Mouse (Mus musculus) limb, embryonic 11.5 days (tissue): ENCODE data around the gene Fig4. TPM values are rescaled to one million over a fixed set of nuclear protein-coding genes. Genes with fewer than 3 reads are reported as not detected.

ENCODE experiments used
- ATAC-seq: fragments of 200-750 bp; cut with Nextera tagmentation; 2 replicates; pipeline ENCODE4 v1.8.0; 2017; ENCODE audit warnings: low read depth; ENCODE audit not compliant: insufficient number of reproducible peaks, low FRiP score, low TSS enrichment
- DNase-seq: peaks from one replicate; pipeline ENCODE4 v3.0.0-alpha.2; 2015; ENCODE audit warnings: low spot score
- H3K27ac ChIP-seq: fragments of 300-500 bp; sonication (generic); replicated peaks from 2 replicates; pipeline ENCODE4 v1.5.1; 2014; ENCODE audit warnings: low read depth, mild to moderate bottlenecking, low read length
- H3K27me3 ChIP-seq: fragments of 300-500 bp; sonication (generic); 2 replicates; pipeline ENCODE4 v1.6.1; 2014; ENCODE audit warnings: mild to moderate bottlenecking, low read length, mixed read lengths; ENCODE audit not compliant: control insufficient read depth, insufficient read depth
- H3K36me3 ChIP-seq: fragments of 300-500 bp; sonication (generic); 2 replicates; pipeline ENCODE4 v1.6.1; 2014; ENCODE audit warnings: mild to moderate bottlenecking, low read length, moderate library complexity, mixed read lengths; ENCODE audit not compliant: control insufficient read depth, insufficient read depth
- H3K4me1 ChIP-seq: fragments of 300-500 bp; sonication (generic); 2 replicates; pipeline ENCODE4 v1.6.1; 2014; ENCODE audit warnings: low read length, mixed read lengths; ENCODE audit not compliant: control insufficient read depth, insufficient read depth
- H3K4me2 ChIP-seq: fragments of 300-500 bp; sonication (generic); 2 replicates; pipeline ENCODE4 v1.6.1; 2014; ENCODE audit warnings: low read depth, mild to moderate bottlenecking, moderate library complexity; ENCODE audit not compliant: severe bottlenecking
- H3K4me3 ChIP-seq: fragments of 300-500 bp; sonication (generic); 2 replicates; pipeline ENCODE4 v1.5.1; 2014; ENCODE audit warnings: low read depth, low read length
- H3K9ac ChIP-seq: fragments of 300-500 bp; sonication (generic); 2 replicates; pipeline ENCODE4 v1.6.1; 2014; ENCODE audit warnings: mild to moderate bottlenecking, low read length
- H3K9me3 ChIP-seq: fragments of 300-500 bp; sonication (generic); 2 replicates; pipeline ENCODE4 v1.6.1; 2016; ENCODE audit warnings: low read length; ENCODE audit not compliant: control insufficient read depth
- WGBS: fragments of 180-500 bp; shearing (Covaris S2); extraction: QIAGEN DNeasy Blood & Tissue Kit; methylation state at CpG from one replicate; pipeline ENCODE4 v1.1.7; 2014; 5-methylcytosine and 5-hydroxymethylcytosine counted together
- polyA plus RNA-seq: library from polyadenylated mRNA; unstranded; fragments of >200 nt; fragmentation: Nextera tagmentation; extraction: Ambion mirVana; gene quantifications from 2 replicates; pipeline ENCODE4 v1.2.1, GENCODE M21; 2014

The Fig4 gene
- polyA plus RNA-seq, 1 experiment from 2014 or later: 15.1 TPM

- no peaks in the 10 kb centered on the region for H3K27me3 ChIP-seq
- ATAC-seq (no peak), DNase-seq (peak; percentile 12)
- no peak overlapping the region for H3K4me3 ChIP-seq
- no peak overlapping the region for H3K4me2 ChIP-seq
- H3K9ac ChIP-seq: no peak overlapping the region
- no peaks in the 10 kb centered on the region for H3K9me3 ChIP-seq
- no peaks in the 10 kb centered on the region for H3K36me3 ChIP-seq
- 91% methylated on average over 5 of the region's 5 CpGs for WGBS
- no peak overlapping the region for H3K27ac ChIP-seq
- no peaks in the 10 kb centered on the region for H3K4me1 ChIP-seq
Measured at GRCm38 (mm10) chr10:41153229-41153750, 149.8 kb downstream of the Fig4 start.

- DNase-seq: peak; percentile 17
- WGBS: 87% methylated on average over 4 of the region's 4 CpGs
- no peak for ATAC-seq
- Histone ChIP-seq H3K4me1 (no peaks in the 10 kb centered on the region), H3K9me3 (no peaks in the 10 kb centered on the region), H3K4me3 (no peak overlapping the region), H3K4me2 (no peak overlapping the region), H3K27ac (no peak overlapping the region), H3K27me3 (no peaks in the 10 kb centered on the region), H3K9ac (no peak overlapping the region), H3K36me3 (no peaks in the 10 kb centered on the region)
Measured at GRCm38 (mm10) chr10:41151901-41152300, 151.2 kb downstream of the Fig4 start.

- Histone ChIP-seq H3K4me2 (no peak overlapping the region), H3K4me1 (no peaks in the 10 kb centered on the region), H3K27me3 (no peaks in the 10 kb centered on the region), H3K9me3 (no peaks in the 10 kb centered on the region), H3K9ac (no peak overlapping the region), H3K27ac (no peak overlapping the region), H3K4me3 (no peak overlapping the region), H3K36me3 (no peaks in the 10 kb centered on the region)
- DNase-seq: peak; percentile 20
- WGBS: 76% methylated on average over 18 of the region's 18 CpGs
- no peak for ATAC-seq
Measured at GRCm38 (mm10) chr10:41151441-41151840, 151.6 kb downstream of the Fig4 start.

- WGBS: 81% methylated on average over 10 of the region's 10 CpGs
- no peak overlapping the region for H3K4me2 ChIP-seq
- no peaks in the 10 kb centered on the region for H3K36me3 ChIP-seq
- H3K4me1 ChIP-seq: no peaks in the 10 kb centered on the region
- no peak overlapping the region for H3K4me3 ChIP-seq
- no peak overlapping the region for H3K27ac ChIP-seq
- no peak overlapping the region for H3K9ac ChIP-seq
- ATAC-seq (no peak), DNase-seq (peak; percentile 17)
- no peaks in the 10 kb centered on the region for H3K9me3 ChIP-seq
- no peaks in the 10 kb centered on the region for H3K27me3 ChIP-seq
Measured at GRCm38 (mm10) chr10:41151021-41151420, 152.0 kb downstream of the Fig4 start.

GRCm38 (mm10) chr10:41150496-41150895, 152.6 kb downstream of the Fig4 start:
- Histone ChIP-seq H3K4me2 (no peak overlapping the region), H3K9me3 (no peaks in the 10 kb centered on the region), H3K27me3 (no peaks in the 10 kb centered on the region), H3K4me3 (no peak overlapping the region), H3K36me3 (no peaks in the 10 kb centered on the region), H3K27ac (no peak overlapping the region), H3K4me1 (no peaks in the 10 kb centered on the region), H3K9ac (no peak overlapping the region)
- ATAC-seq: no peak
- WGBS: 87% methylated on average over 2 of the region's 2 CpGs
- DNase-seq: no peak

- Histone ChIP-seq H3K9ac (no peak overlapping the region), H3K27me3 (no peaks in the 10 kb centered on the region), H3K9me3 (no peaks in the 10 kb centered on the region), H3K4me3 (no peak overlapping the region), H3K4me2 (no peak overlapping the region), H3K4me1 (no peaks in the 10 kb centered on the region), H3K27ac (no peak overlapping the region), H3K36me3 (no peaks in the 10 kb centered on the region)
- DNase-seq (peak; percentile 3), ATAC-seq (no peak)
- WGBS: 88% methylated on average over 3 of the region's 3 CpGs
Measured at GRCm38 (mm10) chr10:41149307-41149706, 153.8 kb downstream of the Fig4 start.

- DNase-seq: peak; percentile 17
Measured at GRCm38 (mm10) chr10:41146141-41146540, 156.9 kb downstream of the Fig4 start.

More at GRCm38 (mm10) chr10:41146141-41146540, 156.9 kb downstream of the Fig4 start:
- Histone ChIP-seq H3K4me1 (no peaks in the 10 kb centered on the region), H3K9me3 (no peaks in the 10 kb centered on the region), H3K27ac (no peak overlapping the region), H3K4me3 (no peak overlapping the region), H3K4me2 (no peak overlapping the region), H3K27me3 (no peaks in the 10 kb centered on the region), H3K36me3 (no peaks in the 10 kb centered on the region), H3K9ac (no peak overlapping the region)
- WGBS: 73% methylated on average over 2 of the region's 2 CpGs
- no peak for ATAC-seq

Other genes starting within 250 kb of the Fig4 start
- not detected in 2 replicates for gene Gpr6, start 231.0 kb downstream of the Fig4 start, polyA plus RNA-seq
- 0.03 TPM in 1 of 2 replicates, not detected in the other for gene Ak9, start 720 bp upstream of the Fig4 start, polyA plus RNA-seq
- gene Zbtb24, start 147.1 kb upstream of the Fig4 start, polyA plus RNA-seq: 17.3 and 20.9 TPM in 2 replicates
- gene Mical1, start 173.1 kb upstream of the Fig4 start, polyA plus RNA-seq: 40.0 and 42.6 TPM in 2 replicates
- gene Smpd2, start 187.1 kb upstream of the Fig4 start, polyA plus RNA-seq: 57.3 and 62.3 TPM in 2 replicates
- gene Ppil6, start 187.2 kb upstream of the Fig4 start, polyA plus RNA-seq: 0.43 and 1.1 TPM in 2 replicates
- gene Cd164, start 216.2 kb upstream of the Fig4 start, polyA plus RNA-seq: 171 and 180 TPM in 2 replicates